Mouse (Mus musculus): ENCODE data around the gene Lep. TPM values are rescaled to one million over a fixed set of nuclear protein-coding genes. Genes with fewer than 3 reads are reported as not detected.

Gene Lep
- not detected in 2 replicates for polyA plus RNA-seq (2014; fragmentation: Nextera tagmentation; extraction: Ambion mirVana)

DNA sequence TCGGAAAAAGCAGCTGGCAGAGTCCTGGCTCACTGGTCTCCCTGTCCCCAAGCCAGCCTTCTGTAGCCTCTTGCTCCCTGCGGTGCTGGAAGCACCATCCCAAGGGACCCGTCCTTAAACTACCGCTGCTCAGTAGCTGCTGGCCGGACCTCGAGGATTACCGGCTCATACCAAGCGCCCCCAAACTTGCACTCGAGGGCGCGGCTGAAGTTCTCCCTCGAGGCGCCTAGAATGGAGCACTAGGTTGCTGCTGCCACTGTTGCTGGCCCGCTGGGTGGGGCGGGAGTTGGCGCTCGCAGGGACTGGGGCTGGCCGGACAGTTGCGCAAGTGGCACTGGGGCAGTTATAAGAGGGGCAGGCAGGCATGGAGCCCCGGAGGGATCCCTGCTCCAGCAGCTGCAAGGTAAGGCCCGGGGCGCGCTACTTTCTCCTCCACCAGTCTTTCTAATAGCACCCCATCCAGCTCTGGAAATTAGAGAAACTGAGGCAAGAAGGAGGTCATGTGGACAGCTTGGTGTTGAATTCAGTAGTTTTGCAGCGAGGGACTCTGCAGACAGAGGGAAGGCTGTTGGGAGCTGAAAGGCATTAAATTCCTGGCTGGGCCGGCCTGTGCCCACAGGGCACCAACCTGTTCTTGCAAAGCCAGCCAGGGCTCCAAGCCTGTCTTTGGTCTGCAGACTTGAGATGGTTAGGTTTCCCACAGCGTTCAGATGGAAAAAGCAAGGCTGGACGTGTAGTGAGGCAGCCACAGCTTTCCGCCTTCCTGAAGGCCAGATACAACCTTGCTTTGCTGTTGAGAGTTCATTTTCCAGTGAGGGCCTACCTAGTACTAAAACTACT, at the start of gene Lep:
Lep (plus strand) TSS at position 375 of the 840 bp plus-strand sequence.
- WGBS = 72% methylated on average over 28 of the region's 28 CpGs
- no peak for ATAC-seq (ENCODE audit: low FRiP score)

DNA sequence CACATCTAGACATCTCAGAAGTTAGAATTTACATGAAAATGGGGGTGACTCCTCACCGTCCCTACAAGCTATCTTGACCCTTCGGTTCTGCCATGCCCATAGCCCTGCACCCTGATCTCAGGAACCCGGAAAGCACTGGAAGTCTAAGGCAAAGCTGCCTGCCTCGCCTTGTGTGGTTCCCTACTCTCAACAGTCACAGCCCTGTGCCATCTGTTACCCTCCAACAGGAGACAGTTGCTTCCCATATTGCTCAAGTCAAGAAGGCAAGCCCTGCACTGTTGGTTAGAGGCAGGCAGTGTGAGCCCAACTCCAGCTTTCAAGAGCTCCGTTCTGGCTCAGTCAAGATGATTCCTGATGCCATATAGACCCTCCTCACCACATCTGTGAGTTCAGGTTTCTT, 48.4 kb upstream of the Lep start:
- no peak for DNase-seq (ENCODE audit: low spot score, missing footprints)
- H3K27me3 ChIP-seq (ENCODE audit: control insufficient read depth, insufficient read depth, low read length) = peaks cover 4% of the 10 kb centered on the region; the same call in 1 of the 2 replicates
- WGBS = 87% methylated on average over 5 of the region's 5 CpGs
- no peak overlapping the region for H3K4me2 ChIP-seq
- no peaks in the 10 kb centered on the region for H3K9me3 ChIP-seq (ENCODE audit: control insufficient read depth, low read length)
- H3K9ac ChIP-seq (ENCODE audit: low read length) = no peak overlapping the region
- H3K4me1 ChIP-seq (ENCODE audit: control insufficient read depth, insufficient read depth, low read length) = peaks cover 2% of the 10 kb centered on the region
- H3K36me3 ChIP-seq (ENCODE audit: control insufficient read depth, insufficient read depth, low read length) = no peaks in the 10 kb centered on the region
- ATAC-seq (ENCODE audit: low FRiP score) = no peak
- no peak overlapping the region for H3K4me3 ChIP-seq (ENCODE audit: low read depth, low read length)
- H3K27ac ChIP-seq (ENCODE audit: low read depth, low read length) = no peak overlapping the region

More for the DNA sequence above, at the start of gene Lep:
- Histone ChIP-seq H3K27me3 (ENCODE audit: control insufficient read depth, insufficient read depth, low read length) (no peaks in the 10 kb centered on the region), H3K27ac (ENCODE audit: low read depth, low read length) (no peak within 1 kb of the TSS), H3K4me3 (ENCODE audit: low read depth, low read length) (no peak within 1 kb of the TSS), H3K9ac (ENCODE audit: low read length) (no peak within 1 kb of the TSS), H3K36me3 (ENCODE audit: control insufficient read depth, insufficient read depth, low read length) (no peaks in the 10 kb centered on the region), H3K4me1 (ENCODE audit: control insufficient read depth, insufficient read depth, low read length) (no peaks in the 10 kb centered on the region), H3K4me2 (no peak within 1 kb of the TSS), H3K9me3 (ENCODE audit: control insufficient read depth, low read length) (no peaks in the 10 kb centered on the region)
- no peak for DNase-seq (ENCODE audit: low spot score, missing footprints)

DNA sequence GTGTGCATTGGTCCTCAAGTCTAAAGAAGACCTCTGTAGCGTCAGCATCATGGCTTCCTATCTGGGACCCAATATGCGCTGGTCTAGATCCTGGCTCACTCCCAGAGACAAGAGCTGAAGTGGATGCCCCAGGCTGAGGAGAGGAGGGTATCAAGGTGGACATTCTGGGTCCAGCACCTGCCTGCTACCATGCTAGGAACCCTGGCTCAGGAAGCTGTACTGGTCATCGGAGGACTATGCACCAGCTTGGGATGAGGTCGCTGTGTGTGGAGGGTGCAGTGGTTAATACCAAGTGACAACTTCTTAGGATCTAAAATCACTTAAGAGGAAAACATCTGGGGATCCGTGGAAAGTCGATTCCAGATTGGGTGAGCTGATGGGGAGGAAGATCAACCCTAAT, 46.8 kb upstream of the Lep start:
- no peak for ATAC-seq (ENCODE audit: low FRiP score)
- Histone ChIP-seq H3K27me3 (ENCODE audit: control insufficient read depth, insufficient read depth, low read length) (peaks cover 4% of the 10 kb centered on the region; the same call in 1 of the 2 replicates), H3K9me3 (ENCODE audit: control insufficient read depth, low read length) (no peaks in the 10 kb centered on the region), H3K36me3 (ENCODE audit: control insufficient read depth, insufficient read depth, low read length) (no peaks in the 10 kb centered on the region), H3K9ac (ENCODE audit: low read length) (no peak overlapping the region), H3K4me3 (ENCODE audit: low read depth, low read length) (no peak overlapping the region), H3K27ac (ENCODE audit: low read depth, low read length) (no peak overlapping the region), H3K4me2 (no peak overlapping the region), H3K4me1 (ENCODE audit: control insufficient read depth, insufficient read depth, low read length) (peaks cover 13% of the 10 kb centered on the region)
- WGBS = 94% methylated on average over 6 of the region's 6 CpGs
- no peak for DNase-seq (ENCODE audit: low spot score, missing footprints)

DNA sequence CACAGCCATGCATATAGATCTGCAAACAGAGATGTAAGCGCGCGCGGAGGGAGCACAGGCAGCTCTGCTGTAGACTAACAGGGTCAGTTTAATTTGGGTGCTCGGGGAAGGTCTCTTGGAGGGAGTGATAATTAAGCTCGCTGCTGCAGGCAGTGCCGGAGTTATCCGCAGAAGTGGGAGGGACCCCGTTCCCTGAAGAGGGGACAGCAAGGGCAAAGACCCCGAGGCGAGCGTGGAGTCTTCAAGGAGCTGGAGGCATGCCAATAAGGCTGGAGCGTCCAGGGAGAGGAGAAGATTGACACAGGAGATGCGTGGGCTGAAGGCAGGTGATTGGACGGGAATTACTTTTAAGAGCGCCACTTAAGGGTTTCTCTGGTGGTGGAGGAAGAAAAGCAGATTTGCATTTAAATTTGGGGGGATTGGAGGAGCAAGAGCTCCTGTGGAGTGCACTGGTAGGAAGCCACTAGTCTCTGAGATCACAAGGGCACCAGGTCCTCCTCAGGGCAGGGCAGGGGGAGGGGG, 43.1 kb upstream of the Lep start:
- ATAC-seq (ENCODE audit: low FRiP score) (peak; percentile 70), DNase-seq (ENCODE audit: low spot score, missing footprints) (peak; percentile 92)
- Histone ChIP-seq H3K27me3 (ENCODE audit: control insufficient read depth, insufficient read depth, low read length) (peaks cover 4% of the 10 kb centered on the region; the same call in 1 of the 2 replicates), H3K4me3 (ENCODE audit: low read depth, low read length) (peak overlapping the region; percentile 18), H3K27ac (ENCODE audit: low read depth, low read length) (no peak overlapping the region), H3K9me3 (ENCODE audit: control insufficient read depth, low read length) (no peaks in the 10 kb centered on the region), H3K36me3 (ENCODE audit: control insufficient read depth, insufficient read depth, low read length) (no peaks in the 10 kb centered on the region), H3K9ac (ENCODE audit: low read length) (peak overlapping the region; percentile 44), H3K4me1 (ENCODE audit: control insufficient read depth, insufficient read depth, low read length) (peaks cover 17% of the 10 kb centered on the region), H3K4me2 (peak overlapping the region; percentile 46)
- WGBS = under 1% methylated on average over 16 of the region's 16 CpGs

DNA sequence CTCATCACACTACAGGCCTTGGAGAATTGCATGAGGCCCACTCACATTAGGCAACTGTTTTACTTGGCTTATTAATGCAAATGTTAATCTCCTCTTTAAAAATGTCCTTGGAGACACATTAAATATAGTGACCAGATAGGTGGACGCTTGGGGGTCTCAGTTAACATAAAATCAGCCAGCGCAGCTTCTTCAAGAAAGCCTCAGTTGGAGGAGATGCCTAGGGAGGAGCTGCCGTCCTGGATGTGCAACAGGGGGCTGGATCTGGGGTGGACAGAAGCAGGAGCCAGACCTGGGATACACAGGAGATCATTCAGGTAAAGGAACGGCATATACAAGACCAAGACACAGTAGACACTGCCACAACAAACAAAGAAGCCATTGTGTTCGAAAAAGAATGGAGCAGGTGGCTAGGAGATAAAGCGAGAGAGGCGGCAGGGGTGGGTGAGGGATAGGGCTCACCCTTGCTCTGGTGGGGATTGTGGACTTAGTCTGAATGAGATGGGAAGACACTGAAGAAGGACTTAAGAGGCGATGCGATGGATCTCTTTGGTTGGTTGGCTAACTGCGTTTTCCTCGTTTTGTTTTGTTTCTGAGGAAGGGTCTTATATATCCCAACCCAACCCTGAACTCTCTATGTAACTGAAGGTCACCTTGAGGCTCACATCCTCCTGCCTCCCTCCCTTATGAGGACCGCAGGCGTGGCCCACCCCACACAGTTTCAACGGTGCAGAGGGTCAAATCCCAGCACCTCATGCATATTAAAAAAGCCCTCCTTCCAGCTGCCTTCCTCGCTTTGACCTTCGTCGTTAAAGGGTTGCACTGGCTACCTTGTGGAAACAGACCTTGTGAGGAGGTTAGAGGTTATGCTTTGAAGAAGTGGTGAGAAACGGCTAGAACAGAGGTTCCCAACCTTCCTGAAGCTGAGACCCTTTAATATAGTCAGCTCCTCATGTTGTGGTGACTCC, 40.0 kb upstream of the Lep start:
- peak; percentile 74 for DNase-seq (ENCODE audit: low spot score, missing footprints)
- Histone ChIP-seq H3K4me2 (no peak overlapping the region), H3K9me3 (ENCODE audit: control insufficient read depth, low read length) (no peaks in the 10 kb centered on the region), H3K27me3 (ENCODE audit: control insufficient read depth, insufficient read depth, low read length) (peaks cover 10% of the 10 kb centered on the region; the same call in 1 of the 2 replicates), H3K4me1 (ENCODE audit: control insufficient read depth, insufficient read depth, low read length) (peaks cover 19% of the 10 kb centered on the region), H3K27ac (ENCODE audit: low read depth, low read length) (no peak overlapping the region), H3K9ac (ENCODE audit: low read length) (no peak overlapping the region), H3K4me3 (ENCODE audit: low read depth, low read length) (no peak overlapping the region), H3K36me3 (ENCODE audit: control insufficient read depth, insufficient read depth, low read length) (no peaks in the 10 kb centered on the region)
- WGBS = 63% methylated on average over 18 of the region's 18 CpGs
- no peak for ATAC-seq (ENCODE audit: low FRiP score)

DNA sequence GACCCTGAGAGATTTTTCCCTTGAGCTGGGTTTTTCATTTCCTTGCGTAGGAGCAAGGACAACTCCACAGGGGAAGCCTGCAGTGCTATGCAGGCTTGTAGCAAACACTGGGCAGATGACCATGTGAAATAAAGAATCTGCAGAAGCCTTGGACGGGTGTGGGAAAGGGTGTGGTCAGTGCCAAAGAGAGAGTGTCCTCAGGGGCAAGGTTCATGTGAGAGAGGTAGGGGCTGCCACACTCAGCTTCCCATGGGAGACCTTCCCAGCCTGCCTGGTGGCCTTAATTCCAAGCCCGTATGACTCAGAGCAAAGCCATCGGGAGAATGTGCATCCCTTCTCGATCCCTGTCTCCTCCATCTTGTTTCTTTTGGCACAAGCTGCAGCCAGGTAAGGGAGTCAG, 39.1 kb upstream of the Lep start:
- no peak overlapping the region for H3K27ac ChIP-seq (ENCODE audit: low read depth, low read length)
- peaks cover 10% of the 10 kb centered on the region; the same call in 1 of the 2 replicates for H3K27me3 ChIP-seq (ENCODE audit: control insufficient read depth, insufficient read depth, low read length)
- H3K9ac ChIP-seq (ENCODE audit: low read length) = no peak overlapping the region
- no peak for ATAC-seq (ENCODE audit: low FRiP score)
- peak; percentile 23 for DNase-seq (ENCODE audit: low spot score, missing footprints)
- H3K4me3 ChIP-seq (ENCODE audit: low read depth, low read length) = no peak overlapping the region
- WGBS = 79% methylated on average over 5 of the region's 5 CpGs
- no peaks in the 10 kb centered on the region for H3K36me3 ChIP-seq (ENCODE audit: control insufficient read depth, insufficient read depth, low read length)
- H3K4me1 ChIP-seq (ENCODE audit: control insufficient read depth, insufficient read depth, low read length) = peaks cover 20% of the 10 kb centered on the region
- H3K9me3 ChIP-seq (ENCODE audit: control insufficient read depth, low read length) = no peaks in the 10 kb centered on the region
- no peak overlapping the region for H3K4me2 ChIP-seq

DNA sequence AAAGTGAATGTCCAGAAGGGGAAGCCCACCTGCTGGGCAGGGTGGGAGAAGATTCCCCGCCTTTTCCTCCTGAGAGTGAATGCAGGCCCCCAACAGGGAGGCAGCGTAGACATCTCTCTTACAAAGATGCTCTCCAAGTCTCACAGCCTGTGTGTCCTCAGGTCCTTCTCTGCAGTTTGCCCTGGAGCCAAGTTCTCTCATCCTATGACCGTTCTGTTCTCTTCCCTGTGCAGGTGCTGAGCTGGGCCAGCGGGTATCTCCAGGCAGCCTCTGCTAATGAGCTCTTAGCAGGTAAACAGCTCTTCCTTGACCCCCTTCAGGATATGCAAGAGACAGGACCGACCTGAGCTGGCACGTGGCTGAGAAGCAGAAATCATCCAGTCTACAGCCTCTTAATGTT, 38.5 kb upstream of the Lep start:
- ATAC-seq (ENCODE audit: low FRiP score) (no peak), DNase-seq (ENCODE audit: low spot score, missing footprints) (peak; percentile 56)
- Histone ChIP-seq H3K9me3 (ENCODE audit: control insufficient read depth, low read length) (no peaks in the 10 kb centered on the region), H3K27me3 (ENCODE audit: control insufficient read depth, insufficient read depth, low read length) (peaks cover 7% of the 10 kb centered on the region; the same call in 1 of the 2 replicates), H3K9ac (ENCODE audit: low read length) (no peak overlapping the region), H3K4me2 (no peak overlapping the region), H3K27ac (ENCODE audit: low read depth, low read length) (no peak overlapping the region), H3K4me3 (ENCODE audit: low read depth, low read length) (no peak overlapping the region), H3K4me1 (ENCODE audit: control insufficient read depth, insufficient read depth, low read length) (peaks cover 22% of the 10 kb centered on the region), H3K36me3 (ENCODE audit: control insufficient read depth, insufficient read depth, low read length) (no peaks in the 10 kb centered on the region)
- 51% methylated on average over 6 of the region's 6 CpGs for WGBS

DNA sequence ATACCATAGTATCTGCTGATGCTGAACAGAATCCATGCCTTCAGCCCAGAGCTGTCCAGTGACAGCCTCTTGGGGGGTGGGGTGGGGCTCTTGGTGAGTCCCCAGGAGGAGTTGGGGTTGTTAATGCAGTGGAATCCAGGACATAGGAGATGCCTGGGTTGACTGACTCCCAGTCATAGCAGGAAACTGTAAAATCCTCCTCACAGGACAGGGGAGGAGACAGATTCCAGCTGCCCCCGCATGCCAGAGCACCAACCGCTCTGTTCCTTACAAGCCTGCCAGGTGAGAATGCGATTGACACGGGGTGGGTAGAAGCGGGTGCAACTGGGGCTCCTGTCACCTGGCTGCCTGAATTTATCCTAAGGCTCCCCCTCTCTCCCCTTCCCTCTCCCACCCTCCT, 37.9 kb upstream of the Lep start:
- no peaks in the 10 kb centered on the region for H3K9me3 ChIP-seq (ENCODE audit: control insufficient read depth, low read length)
- H3K4me2 ChIP-seq = no peak overlapping the region
- no peak overlapping the region for H3K27ac ChIP-seq (ENCODE audit: low read depth, low read length)
- peaks cover 21% of the 10 kb centered on the region for H3K4me1 ChIP-seq (ENCODE audit: control insufficient read depth, insufficient read depth, low read length)
- WGBS = 78% methylated on average over 5 of the region's 5 CpGs
- DNase-seq (ENCODE audit: low spot score, missing footprints) (peak; percentile 44), ATAC-seq (ENCODE audit: low FRiP score) (no peak)
- H3K9ac ChIP-seq (ENCODE audit: low read length) = no peak overlapping the region
- peaks cover 7% of the 10 kb centered on the region; the same call in 1 of the 2 replicates for H3K27me3 ChIP-seq (ENCODE audit: control insufficient read depth, insufficient read depth, low read length)
- no peaks in the 10 kb centered on the region for H3K36me3 ChIP-seq (ENCODE audit: control insufficient read depth, insufficient read depth, low read length)
- no peak overlapping the region for H3K4me3 ChIP-seq (ENCODE audit: low read depth, low read length)
